Mouse (Mus musculus) cerebellum, adult 8-10 months (tissue): ENCODE results near the gene Gm13769.
"Not testable (repeated sequence)": the region's sequence is repeated elsewhere in the genome, so short reads cannot be mapped to it uniquely, and the experiment has no call there.

Experiments used
- DNase-seq: peaks from one replicate; pipeline ENCODE4 v3.0.0; 2022

Gm13769 gene

GRCm38 (mm10) chr2:90321900-90322299 is at the start of gene Gm13769:
Gm13769 (plus strand) TSS chr2:90322200.
- not testable (repeated sequence) for DNase-seq

GRCm38 (mm10) chr2:90292741-90293140 is 29.3 kb upstream of the Gm13769 start, which contains the start of gene Olfr1272:
Olfr1272 (minus strand) TSS chr2:90292841.
- no peak for DNase-seq

DNA sequence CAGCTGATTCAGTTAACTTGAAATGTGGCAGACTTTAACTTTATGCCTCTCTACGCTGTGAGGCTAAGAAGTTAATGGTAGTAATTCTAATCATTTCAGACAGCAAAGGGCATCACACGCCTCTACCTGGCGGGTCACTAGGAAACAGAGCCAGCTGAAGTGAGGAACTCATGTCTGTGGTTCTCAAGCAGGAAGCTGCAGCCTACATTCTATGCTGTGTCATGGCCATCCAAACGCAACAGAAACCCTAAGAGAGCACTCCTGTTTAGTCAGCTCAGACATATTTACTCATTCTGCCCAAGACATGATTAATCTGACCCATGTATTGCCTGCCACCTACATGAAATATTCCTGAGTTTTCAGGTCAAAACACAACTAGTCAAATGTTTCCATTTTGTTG is 24.7 kb downstream of the Gm13769 start:
- not testable (repeated sequence) for DNase-seq

- not testable (repeated sequence) for DNase-seq
Measured at GRCm38 (mm10) chr2:90351047-90351446, 29.0 kb downstream of the Gm13769 start.

- not testable (repeated sequence) for DNase-seq
Measured at GRCm38 (mm10) chr2:90351540-90351939, 29.5 kb downstream of the Gm13769 start.

DNA sequence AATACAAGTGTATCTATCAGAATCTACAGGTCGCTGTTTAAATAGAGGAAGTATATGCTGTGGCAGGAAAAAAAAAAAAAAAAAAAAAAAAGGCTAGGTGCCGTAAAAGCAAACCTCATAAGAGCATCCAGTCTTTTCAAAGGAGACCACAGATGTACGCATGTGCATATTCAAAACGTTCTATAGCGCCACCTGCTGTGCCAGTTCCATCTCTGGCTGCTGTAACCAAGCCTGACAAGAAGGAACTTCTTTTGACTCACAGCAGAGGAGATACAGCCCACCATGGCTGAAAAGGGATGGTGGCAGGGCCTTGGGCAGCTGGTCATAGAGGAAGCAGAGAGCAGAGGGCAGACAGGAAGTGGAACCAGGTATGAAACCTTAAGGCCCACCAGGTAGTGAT is 37.2 kb downstream of the Gm13769 start:
- DNase-seq: not testable (repeated sequence)

DNA sequence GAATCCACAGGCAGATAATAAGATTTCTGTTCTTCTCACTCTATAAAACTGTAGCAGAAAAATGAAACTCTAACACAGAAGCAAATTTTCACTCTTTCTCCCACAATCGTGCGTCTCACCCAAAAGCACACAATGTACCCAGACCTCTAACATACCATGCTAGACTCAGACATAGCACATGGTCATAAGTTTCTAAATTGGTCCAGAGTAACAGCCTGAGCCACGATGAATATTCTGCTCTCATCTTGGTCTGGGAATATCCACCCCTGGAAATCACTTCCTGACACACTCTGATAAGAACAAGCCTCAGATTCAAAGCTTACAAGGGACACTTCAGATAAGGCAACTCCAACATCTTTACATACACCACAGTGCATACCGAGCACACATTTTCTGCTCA is 38.2 kb downstream of the Gm13769 start:
- DNase-seq: not testable (repeated sequence)
